9 mouse cellular contexts compared by ENCODE assay signal in genomic region chr10:83251377-83251776, GRCm38 (mm10).
DNase-seq lines count a peak whose midpoint lies in the region; ATAC-seq and TF ChIP-seq lines count a peak whose summit lies in the region.
"Had no signal": no experiment of that assay in that cellular context is flagged by ENCODE, and none has a peak within 500 bp of the region (broad histone marks: within the 10 kb centered on the region; RNA-seq: fewer than 3 reads in every experiment).

No protein-coding gene starts in this region.

- no peak for ATAC-seq in lung, postnatal 0 days
- ATAC-seq in megakaryocyte, adult 5-6 weeks (ENCODE audit: poor library complexity, severe bottlenecking): no peak; the same call in 1 of the 2 replicates
- ATAC-seq in forebrain, embryonic 15.5 days (replicated peaks): no peak

- H3K9me3 ChIP-seq in MEL (replicated peaks; ENCODE audit: insufficient read depth, low read length): no peaks in the 10 kb centered on the region
- no peaks in the 10 kb centered on the region for H3K9me3 ChIP-seq in lung, postnatal 0 days (ENCODE audit: low read length)
- H3K9me3 ChIP-seq in forebrain, embryonic 15.5 days: no peaks in the 10 kb centered on the region
- H3K9me3 ChIP-seq: lung, embryonic 15.5 days had no signal

- TF ChIP-seq EP300 in MEL (IDR thresholded peaks at IDR 0.05; ENCODE audit: low read depth in 1 of 2, low read length in 2 of 2): no peak
- no peak for TF ChIP-seq EP300 in lung, postnatal 0 days (IDR thresholded peaks at IDR 0.05)

- TF ChIP-seq RAD21 in MEL (IDR thresholded peaks at IDR 0.05; ENCODE audit: low read depth, low read length): peak; percentile 88

- peak; percentile 35 for DNase-seq in kidney, adult 9 months
- no peak for DNase-seq in kidney, adult 11 months
- peak; percentile 65 for DNase-seq in B cell, adult 2 months
- peak; percentile 76 for DNase-seq in MEL (ENCODE audit: low read depth, low spot score)
- no peak for DNase-seq in lung, postnatal 0 days (ENCODE audit: low spot score)
- DNase-seq in right cerebral cortex, adult 2 months (ENCODE audit: low spot score in 2 of 2): no peak

- peaks cover 3 to 4% of the 10 kb centered on the region in 2 experiments; a peak in 1 of 4 replicates for H3K27me3 ChIP-seq in MEL (ENCODE audit: control insufficient read depth in 1 of 2, insufficient read depth in 2 of 2, low read length in 2 of 2)
- H3K27me3 ChIP-seq in lung, postnatal 0 days (replicated peaks; ENCODE audit: insufficient read depth, low read length): no peaks in the 10 kb centered on the region
- no peaks in the 10 kb centered on the region for H3K27me3 ChIP-seq in forebrain, embryonic 15.5 days
- H3K27me3 ChIP-seq: lung, embryonic 15.5 days had no signal

- H3K4me2 ChIP-seq in lung, postnatal 0 days (replicated peaks; ENCODE audit: low read depth, low read length): no peak overlapping the region
- H3K4me2 ChIP-seq in forebrain, embryonic 15.5 days (replicated peaks): no peak overlapping the region
- H3K4me2 ChIP-seq: lung, embryonic 15.5 days had no signal

- H3K9ac ChIP-seq in MEL (ENCODE audit: control insufficient read depth, low read depth, low read length, poor library complexity, severe bottlenecking): no peak overlapping the region
- H3K9ac ChIP-seq in lung, postnatal 0 days (replicated peaks; ENCODE audit: low read depth): no peak overlapping the region
- H3K9ac ChIP-seq in forebrain, embryonic 15.5 days (replicated peaks): no peak overlapping the region
- H3K9ac ChIP-seq: lung, embryonic 15.5 days had no signal

- TF ChIP-seq CTCF in MEL (IDR thresholded peaks at IDR 0.05 in 2 of 3, conservative IDR thresholded peaks at IDR 0.05 in 1 of 3; ENCODE audit: control insufficient read depth in 1 of 3, insufficient read depth in 1 of 3, low read depth in 2 of 3, low read length in 3 of 3, poor library complexity in 1 of 3, severe bottlenecking in 1 of 3): peak; percentile 69 to 86 (median 85)
- TF ChIP-seq CTCF in lung, postnatal 0 days (IDR thresholded peaks at IDR 0.05): peak; percentile 64

- no peaks in the 10 kb centered on the region for H3K36me3 ChIP-seq in MEL (ENCODE audit: control insufficient read depth in 1 of 2, insufficient read depth in 2 of 2, low read length in 2 of 2)
- H3K36me3 ChIP-seq in lung, postnatal 0 days (ENCODE audit: insufficient read depth, low read length): no peaks in the 10 kb centered on the region
- no peaks in the 10 kb centered on the region for H3K36me3 ChIP-seq in forebrain, embryonic 15.5 days
- H3K36me3 ChIP-seq: lung, embryonic 15.5 days had no signal

- WGBS in lung, postnatal 0 days: 61% methylated on average over 8 of the region's 8 CpGs
- WGBS in forebrain, embryonic 15.5 days: 63% methylated on average over 8 of the region's 8 CpGs

- H3K4me3 ChIP-seq in MEL (ENCODE audit: control insufficient read depth in 1 of 2, insufficient read depth in 1 of 2, low read depth in 2 of 2, low read length in 2 of 2): no peak overlapping the region
- no peak overlapping the region for H3K4me3 ChIP-seq in lung, postnatal 0 days (ENCODE audit: low read depth, low read length)
- H3K4me3 ChIP-seq in forebrain, embryonic 15.5 days: no peak overlapping the region
- H3K4me3 ChIP-seq: lung, embryonic 15.5 days had no signal

- no peaks in the 10 kb centered on the region for H3K79me2 ChIP-seq in MEL (ENCODE audit: control insufficient read depth, insufficient read depth, low read length, poor library complexity)

- no peak overlapping the region for H3K27ac ChIP-seq in MEL (ENCODE audit: control insufficient read depth, low read depth, low read length)
- H3K27ac ChIP-seq in lung, postnatal 0 days (ENCODE audit: low read length): no peak overlapping the region
- no peak overlapping the region for H3K27ac ChIP-seq in forebrain, embryonic 15.5 days (replicated peaks)
- H3K27ac ChIP-seq: lung, embryonic 15.5 days had no signal

- no peak for TF ChIP-seq POLR2A in MEL (IDR thresholded peaks at IDR 0.05; ENCODE audit: control insufficient read depth in 1 of 2, insufficient read depth in 1 of 2, low read depth in 1 of 2, low read length in 2 of 2, poor library complexity in 1 of 2)

- no peaks in the 10 kb centered on the region for H3K4me1 ChIP-seq in MEL (ENCODE audit: control insufficient read depth in 1 of 2, insufficient read depth in 2 of 2, low read length in 2 of 2)
- H3K4me1 ChIP-seq in lung, postnatal 0 days (ENCODE audit: insufficient read depth, low read depth, low read length): no peaks in the 10 kb centered on the region
- no peaks in the 10 kb centered on the region for H3K4me1 ChIP-seq in forebrain, embryonic 15.5 days
- H3K4me1 ChIP-seq: lung, embryonic 15.5 days had no signal

TF ChIP-seq in MEL, 35 proteins besides CTCF, POLR2A, EP300 and RAD21:
- no peak for TF ChIP-seq MEF2A (IDR thresholded peaks at IDR 0.05; ENCODE audit: extremely low read depth, insufficient replicate concordance, low read depth, low read length, poor library complexity, severe bottlenecking)
- TF ChIP-seq MAX (IDR thresholded peaks at IDR 0.05; ENCODE audit: low read length): no peak
- peak; percentile 94 for TF ChIP-seq SMC3 (IDR thresholded peaks at IDR 0.05; ENCODE audit: low read depth, low read length)
- peak; percentile 93 for TF ChIP-seq ZC3H11A (IDR thresholded peaks at IDR 0.05; ENCODE audit: low read depth, low read length)
- TF ChIP-seq POLR2AphosphoS5 (IDR thresholded peaks at IDR 0.05; ENCODE audit: borderline replicate concordance, low read depth, low read length): no peak
- TF ChIP-seq GABPA (IDR thresholded peaks at IDR 0.05; ENCODE audit: low read depth, low read length): no peak
- TF ChIP-seq BHLHE40 (IDR thresholded peaks at IDR 0.05; ENCODE audit: borderline replicate concordance, low read depth, low read length): peak; percentile 84; the same call in 1 of the 2 replicates
- 0 out of 2 replicates have a peak, but pooled peaks have one; percentile 35 for TF ChIP-seq SIN3A (IDR thresholded peaks at IDR 0.05; ENCODE audit: low read length)
- no peak for TF ChIP-seq POLR2AphosphoS2 (IDR thresholded peaks at IDR 0.05; ENCODE audit: low read length)
- no peak for TF ChIP-seq NELFE (IDR thresholded peaks at IDR 0.05; ENCODE audit: low read depth, low read length)
- TF ChIP-seq JUND (IDR thresholded peaks at IDR 0.05; ENCODE audit: low read depth, low read length): no peak
- TF ChIP-seq NRF1 (IDR thresholded peaks at IDR 0.05; ENCODE audit: insufficient read depth, low read depth, low read length, poor library complexity, severe bottlenecking): no peak
- no peak for TF ChIP-seq TCF12 (IDR thresholded peaks at IDR 0.05; ENCODE audit: low read depth, low read length)
- TF ChIP-seq RCOR1 (IDR thresholded peaks at IDR 0.05; ENCODE audit: low read depth, low read length): no peak
- no peak for TF ChIP-seq MAZ (IDR thresholded peaks at IDR 0.05; ENCODE audit: low read depth, low read length)
- no peak for TF ChIP-seq ELF1 (IDR thresholded peaks at IDR 0.05; ENCODE audit: low read depth, low read length)
- TF ChIP-seq MAFK (IDR thresholded peaks at IDR 0.05; ENCODE audit: borderline replicate concordance, low read depth, low read length): no peak
- TF ChIP-seq KAT2A (conservative IDR thresholded peaks at IDR 0.05; ENCODE audit: low read depth, low read length): no peak
- TF ChIP-seq USF1 (IDR thresholded peaks at IDR 0.05; ENCODE audit: low read depth, low read length): no peak
- no peak for TF ChIP-seq ZNF384 (IDR thresholded peaks at IDR 0.05; ENCODE audit: low read depth, low read length)
- TF ChIP-seq TAL1 (IDR thresholded peaks at IDR 0.05; ENCODE audit: low read length): no peak

Comparison
In these comparisons a context has a peak if more than half of its experiments do, and no peak if none do; other contexts are left out.
1. DNase-seq: peak in kidney, adult 9 months (single experiment), B cell, adult 2 months (2 of 2) and MEL (single experiment); none in kidney, adult 11 months (single experiment), lung, postnatal 0 days (single experiment) and right cerebral cortex, adult 2 months (0 of 2).